Mouse (Mus musculus) small intestine, adult 2 months (tissue): ENCODE data around the gene Npm3. TPM values are rescaled to one million over a fixed set of nuclear protein-coding genes. Genes with fewer than 3 reads are reported as not detected.
A peak's percentile ranks its signal among the peaks of the same experiment; 100 is the strongest.

Experiments used
- H3K27ac ChIP-seq: fragments of 200-500 bp; 2 replicates; pipeline ENCODE4 v1.5.1; 2012; ENCODE audit warnings: low read depth, low read length, control low read depth, inconsistent platforms; ENCODE audit not compliant: insufficient read depth
- H3K27me3 ChIP-seq: fragments of 200-500 bp; 2 replicates; pipeline ENCODE4 v1.6.1; 2012; ENCODE audit warnings: mild to moderate bottlenecking, moderate library complexity, low read length, inconsistent platforms; ENCODE audit not compliant: control insufficient read depth, insufficient read depth
- H3K36me3 ChIP-seq: fragments of 200-500 bp; 2 replicates; pipeline ENCODE4 v1.6.1; 2012; ENCODE audit warnings: mild to moderate bottlenecking, low read length, control low read depth, inconsistent platforms; ENCODE audit not compliant: control insufficient read depth, insufficient read depth
- H3K4me1 ChIP-seq: fragments of 200-500 bp; 2 replicates; pipeline ENCODE4 v1.6.1; 2012; ENCODE audit warnings: low read length, inconsistent platforms, mixed read lengths; ENCODE audit not compliant: control insufficient read depth, insufficient read depth, insufficient read length
- H3K4me3 ChIP-seq: fragments of 200-500 bp; 2 replicates; pipeline ENCODE4 v1.5.1; 2012; ENCODE audit warnings: low read depth, mild to moderate bottlenecking, control low read depth, inconsistent platforms, low read length, moderate library complexity
- CTCF ChIP-seq: fragments of 200-500 bp; IDR thresholded peaks from 2 replicates; pipeline ENCODE4 v1.5.1; 2012; ENCODE audit warnings: low read depth, mild to moderate bottlenecking, control low read depth, inconsistent platforms, low read length, moderate library complexity, mixed read lengths; ENCODE audit not compliant: insufficient replicate concordance, insufficient read length; ENCODE audit errors: extremely low read depth
- POLR2A ChIP-seq: fragments of 200-500 bp; IDR thresholded peaks from 2 replicates; pipeline ENCODE4 v1.6.1; 2012; ENCODE audit warnings: low read depth, mild to moderate bottlenecking, control low read depth, inconsistent platforms, low read length, moderate library complexity
- WGBS: fragments of 180-500 bp; shearing (Covaris S2); methylation state at CpG from one replicate; pipeline ENCODE4 v1.1.7; 2018; 5-methylcytosine and 5-hydroxymethylcytosine counted together
- polyA plus RNA-seq: library from polyadenylated mRNA; depleted of rRNA; stranded (reverse); fragments of >200 nt; gene quantifications from 2 replicates; pipeline ENCODE4 v1.2.3, GENCODE M21; 2012; rRNA removed

Gene Npm3
- 12.9 and 24.5 TPM in 2 replicates for polyA plus RNA-seq

DNA sequence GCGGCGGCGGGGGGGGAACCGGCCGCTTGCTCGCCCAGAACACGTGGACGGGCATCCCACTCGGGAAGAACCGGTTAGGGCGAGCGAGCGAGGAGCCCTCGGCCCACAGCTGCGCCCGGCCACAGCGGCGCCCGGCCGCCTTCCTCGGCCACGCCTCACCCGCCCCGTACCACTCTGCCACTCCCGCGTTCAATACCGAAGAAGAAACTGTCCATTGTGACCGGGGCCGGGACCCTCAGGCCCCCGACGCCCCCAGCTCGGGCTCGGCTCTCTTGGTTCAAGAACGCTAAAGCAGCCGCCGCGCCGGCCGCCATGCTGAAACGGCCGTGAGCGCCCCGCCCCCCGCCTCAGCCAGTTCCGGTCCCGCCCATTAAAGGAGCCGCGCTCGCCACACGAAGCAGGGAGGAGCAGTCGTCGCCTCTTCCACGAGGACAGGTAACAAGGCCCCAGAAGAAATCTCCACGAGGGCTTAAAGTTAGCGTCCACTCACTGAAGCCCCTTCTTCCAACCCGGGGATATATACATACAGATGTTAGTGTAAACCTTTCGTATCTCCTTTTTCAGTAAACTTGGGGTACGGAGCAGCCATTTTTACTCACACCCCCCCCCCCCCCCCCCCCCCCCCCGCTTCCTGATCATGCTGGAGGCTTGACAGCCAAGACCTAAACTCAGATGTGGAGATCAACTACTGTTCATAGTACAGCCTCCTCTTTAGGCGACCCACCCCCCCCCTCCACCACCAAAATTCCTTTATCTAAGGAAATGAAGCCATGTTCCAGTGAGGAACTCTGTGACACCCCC, at the start of gene Npm3:
Gene Npm3 (minus strand): TSS at position 349 of the 801 bp plus-strand sequence.
- WGBS = under 1% methylated on average over 59 of the region's 60 CpGs
- Histone ChIP-seq H3K27me3 (peaks cover 13% of the 10 kb centered on the region), H3K27ac (no peak within 1 kb of the TSS), H3K4me3 (peak within 1 kb of the TSS; percentile 96), H3K36me3 (peaks cover 20% of the 10 kb centered on the region), H3K4me1 (peaks cover 16% of the 10 kb centered on the region)
- TF ChIP-seq POLR2A (no peak), CTCF (no peak)

GRCm38 (mm10) chr19:45796879-45797278, 47.5 kb upstream of the Npm3 start:
- H3K4me1 ChIP-seq = peaks cover 6% of the 10 kb centered on the region
- no peaks in the 10 kb centered on the region for H3K36me3 ChIP-seq
- no peak for TF ChIP-seq POLR2A
- H3K27ac ChIP-seq = no peak overlapping the region; the same call in 1 of the 2 replicates
- no peak overlapping the region for H3K4me3 ChIP-seq
- 78% methylated on average over 15 of the region's 15 CpGs for WGBS
- no peaks in the 10 kb centered on the region for H3K27me3 ChIP-seq

DNA sequence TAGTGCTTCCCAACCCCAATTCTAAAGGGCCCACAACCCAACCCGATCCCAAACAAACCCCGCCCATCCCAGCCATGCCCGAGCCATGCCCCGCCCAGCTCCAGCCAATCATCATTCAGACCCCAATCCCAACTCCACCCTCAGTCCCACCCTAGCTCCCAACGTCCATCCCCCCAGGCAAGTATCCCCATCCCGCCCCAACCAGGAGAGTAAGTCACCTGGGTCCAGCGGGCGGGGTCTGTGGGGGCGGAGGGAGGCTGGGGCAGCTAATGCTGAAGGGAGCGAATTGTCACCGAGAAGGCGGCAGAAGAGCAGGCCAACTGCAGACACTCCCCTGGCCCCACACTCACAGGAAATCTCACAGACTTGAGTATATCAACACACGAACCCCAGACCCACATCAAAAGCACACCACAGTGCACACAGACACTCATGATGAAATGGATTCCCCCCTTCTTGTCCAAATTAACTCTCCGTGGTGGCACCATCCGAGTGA, 46.7 kb upstream of the Npm3 start:
- Histone ChIP-seq H3K4me1 (peaks cover 6% of the 10 kb centered on the region), H3K36me3 (no peaks in the 10 kb centered on the region), H3K27me3 (no peaks in the 10 kb centered on the region), H3K4me3 (peak overlapping the region; percentile 9; the same call in 1 of the 2 replicates), H3K27ac (no peak overlapping the region)
- WGBS = 20% methylated on average over 15 of the region's 15 CpGs
- no peak for TF ChIP-seq CTCF

DNA sequence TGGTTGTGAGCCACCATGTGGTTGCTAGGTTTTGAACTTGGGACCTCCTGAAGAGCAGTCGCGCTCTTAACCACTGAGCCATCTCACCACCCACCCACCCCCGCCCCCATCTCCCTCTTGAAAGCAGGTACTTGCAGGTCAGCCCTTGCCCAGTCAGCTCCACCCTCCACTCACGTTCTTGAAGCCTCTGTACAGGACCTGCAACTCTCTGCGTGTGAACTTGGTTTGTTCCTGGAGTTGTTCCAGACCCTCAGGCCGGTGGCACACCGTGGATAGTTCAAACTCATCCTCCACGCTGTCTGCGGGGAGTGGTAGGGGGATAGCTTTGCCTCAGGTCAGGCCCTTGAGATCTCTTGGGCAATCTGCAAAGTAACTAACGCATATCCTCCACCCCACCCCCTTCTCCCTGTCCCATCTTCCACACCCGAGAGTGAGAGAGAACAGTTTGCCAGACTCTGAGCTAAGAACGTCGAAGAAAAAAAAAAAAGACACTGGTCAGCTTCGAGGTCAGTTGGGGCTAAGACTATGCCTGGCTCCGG, 46.1 kb upstream of the Npm3 start:
- H3K27ac ChIP-seq = no peak overlapping the region
- no peaks in the 10 kb centered on the region for H3K36me3 ChIP-seq

DNA sequence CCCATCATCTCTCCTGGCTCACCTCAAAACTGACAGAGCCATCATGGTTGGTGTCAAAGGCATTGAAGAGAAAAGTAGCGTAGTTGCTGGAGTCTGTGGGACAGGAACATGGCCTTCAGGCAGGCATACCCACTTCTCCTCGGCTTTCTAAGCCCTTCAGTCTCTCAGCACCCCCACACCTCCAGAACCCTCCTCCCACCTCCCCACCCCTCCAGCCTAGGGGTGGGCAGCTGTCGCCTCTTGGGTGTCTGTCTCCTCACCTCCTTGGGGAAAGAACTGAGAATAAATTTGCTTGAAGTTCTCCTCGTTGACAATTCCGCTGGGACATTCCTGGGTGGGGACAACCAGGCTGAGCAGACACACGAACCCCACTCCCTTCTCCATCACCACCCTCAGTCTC, 45.3 kb upstream of the Npm3 start:
- no peaks in the 10 kb centered on the region for H3K27me3 ChIP-seq
- TF ChIP-seq CTCF = no peak
- no peak for TF ChIP-seq POLR2A
- peaks cover 13% of the 10 kb centered on the region for H3K4me1 ChIP-seq
- H3K27ac ChIP-seq = no peak overlapping the region
- 63% methylated on average over 6 of the region's 6 CpGs for WGBS
- H3K4me3 ChIP-seq = no peak overlapping the region
- no peaks in the 10 kb centered on the region for H3K36me3 ChIP-seq

More for the DNA sequence above, 46.1 kb upstream of the Npm3 start:
- 28% methylated on average over 15 of the region's 15 CpGs for WGBS
- no peak overlapping the region for H3K4me3 ChIP-seq
- TF ChIP-seq CTCF = no peak
- TF ChIP-seq POLR2A = no peak
- no peaks in the 10 kb centered on the region for H3K27me3 ChIP-seq
- H3K4me1 ChIP-seq = peaks cover 10% of the 10 kb centered on the region

GRCm38 (mm10) chr19:45792404-45792803, 43.0 kb upstream of the Npm3 start:
- H3K27me3 ChIP-seq = no peaks in the 10 kb centered on the region
- H3K4me1 ChIP-seq = peaks cover 13% of the 10 kb centered on the region
- H3K36me3 ChIP-seq = no peaks in the 10 kb centered on the region
- no peak overlapping the region for H3K4me3 ChIP-seq
- no peak overlapping the region for H3K27ac ChIP-seq
- 86% methylated on average over 6 of the region's 6 CpGs for WGBS
- TF ChIP-seq POLR2A (no peak), CTCF (no peak)
